Mouse (Mus musculus) natural killer cell, adult 2 months (primary cell): ENCODE data around the gene Sart1.
A peak's percentile ranks its signal among the peaks of the same experiment; 100 is the strongest.
"Not testable (repeated sequence)": the region's sequence is repeated elsewhere in the genome, so short reads cannot be mapped to it uniquely, and the experiment has no call there.

ENCODE experiments used
- DNase-seq, 2 experiments: peaks; one replicate each; pipeline ENCODE4 v3.0.0; 2022; ENCODE audit warnings: low spot score in 2 of 2

Sart1 gene

DNA sequence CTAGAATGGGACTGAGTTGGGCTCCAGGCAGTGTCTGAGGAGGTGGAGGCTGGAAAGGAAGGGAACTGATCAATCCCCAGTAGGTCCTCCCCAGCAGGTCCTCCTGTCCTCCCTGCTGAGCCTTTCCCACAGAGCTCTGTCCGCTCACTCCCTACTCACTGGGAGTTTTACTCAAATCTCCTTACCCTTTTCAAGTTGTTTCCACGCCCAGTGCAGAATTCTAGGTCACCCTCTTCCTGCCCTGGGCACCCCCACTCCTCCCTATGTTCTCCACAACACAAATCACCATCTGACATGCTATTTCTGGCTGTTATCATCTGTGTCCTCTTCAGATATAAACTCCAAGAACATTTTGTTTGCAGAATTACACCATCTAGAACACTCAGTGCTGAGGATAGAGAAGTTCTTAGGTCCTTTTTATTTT lies 26.0 kb upstream of the Sart1 start:
- DNase-seq, result no peak

DNA sequence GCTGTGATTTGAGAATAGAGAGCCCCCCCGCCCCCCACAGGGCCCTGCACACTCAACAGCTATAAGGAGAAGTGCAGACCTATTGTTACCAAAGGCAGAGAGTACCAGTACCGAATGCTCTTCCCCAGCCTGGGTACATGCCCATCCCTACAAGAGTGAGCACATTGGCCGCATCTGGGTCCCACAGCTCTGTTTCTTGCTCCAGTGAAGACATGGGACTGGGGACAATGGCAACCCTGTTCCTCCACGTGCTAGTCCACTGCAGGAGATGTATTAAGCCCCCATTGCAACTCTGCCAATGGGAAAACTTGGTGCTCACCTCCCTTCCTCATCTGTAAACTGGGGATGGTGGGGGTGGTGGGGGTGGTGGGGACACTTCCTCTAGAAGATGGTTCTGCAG lies 25.3 kb upstream of the Sart1 start:
- DNase-seq, result no peak

DNA sequence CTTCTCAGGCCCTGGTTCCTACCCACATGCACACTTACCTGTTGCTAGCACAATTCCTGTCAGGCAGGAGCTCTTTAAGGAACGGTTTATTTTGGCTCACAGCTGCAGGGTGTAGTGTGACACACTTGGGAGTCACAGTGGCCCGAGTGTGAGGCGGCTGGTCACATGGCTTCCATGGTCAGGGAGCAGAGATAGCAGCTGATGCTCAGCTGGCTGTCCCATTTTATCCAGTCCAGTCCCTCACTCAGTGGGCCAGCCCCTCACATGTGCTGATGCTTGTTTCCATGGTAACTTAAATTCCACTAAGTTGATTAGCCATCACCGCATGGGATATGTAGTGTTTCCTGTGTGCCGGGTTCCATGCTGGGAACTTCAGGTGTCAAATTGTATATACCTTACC lies 23.5 kb upstream of the Sart1 start:
- no peak for DNase-seq

DNA sequence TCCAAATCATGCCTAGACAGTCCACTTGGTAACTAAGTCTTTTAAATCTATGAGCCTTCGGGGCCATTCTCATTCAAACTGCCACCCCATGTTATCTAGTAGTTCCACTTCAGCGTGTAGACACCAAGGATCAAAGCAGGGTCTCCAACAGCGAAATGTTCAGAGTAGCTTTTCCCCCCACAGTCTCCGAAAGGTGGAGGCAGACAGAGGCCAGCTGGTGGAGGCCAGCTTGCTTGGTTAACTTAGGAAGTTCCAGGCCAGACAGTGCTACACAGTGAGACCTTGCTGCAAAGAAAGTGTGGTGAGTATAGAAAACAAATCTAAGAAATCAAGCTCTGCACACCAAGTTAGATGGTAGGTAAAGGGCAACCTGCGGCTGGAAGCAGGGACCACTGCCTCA lies 22.1 kb upstream of the Sart1 start:
- DNase-seq, result no peak

DNA sequence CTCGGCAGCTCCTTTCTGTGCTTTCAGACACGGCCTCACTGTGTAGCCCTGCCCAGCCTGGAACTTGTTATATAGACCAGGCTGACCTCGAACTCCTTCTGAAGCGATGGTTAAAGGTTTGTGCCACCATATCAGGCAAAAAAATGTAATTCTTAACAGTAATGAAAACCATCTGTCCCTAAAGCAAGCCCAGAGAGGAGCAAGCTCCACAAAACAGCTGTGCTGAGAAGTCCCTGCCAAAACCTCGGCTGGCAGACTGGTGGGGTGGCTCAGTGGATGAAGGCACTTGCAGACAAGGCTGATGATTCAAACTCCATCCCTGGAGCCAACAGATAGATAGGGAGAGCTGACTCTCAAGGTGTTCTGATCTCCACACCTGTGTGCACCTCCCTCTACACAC lies 20.6 kb upstream of the Sart1 start:
- no peak for DNase-seq

DNA sequence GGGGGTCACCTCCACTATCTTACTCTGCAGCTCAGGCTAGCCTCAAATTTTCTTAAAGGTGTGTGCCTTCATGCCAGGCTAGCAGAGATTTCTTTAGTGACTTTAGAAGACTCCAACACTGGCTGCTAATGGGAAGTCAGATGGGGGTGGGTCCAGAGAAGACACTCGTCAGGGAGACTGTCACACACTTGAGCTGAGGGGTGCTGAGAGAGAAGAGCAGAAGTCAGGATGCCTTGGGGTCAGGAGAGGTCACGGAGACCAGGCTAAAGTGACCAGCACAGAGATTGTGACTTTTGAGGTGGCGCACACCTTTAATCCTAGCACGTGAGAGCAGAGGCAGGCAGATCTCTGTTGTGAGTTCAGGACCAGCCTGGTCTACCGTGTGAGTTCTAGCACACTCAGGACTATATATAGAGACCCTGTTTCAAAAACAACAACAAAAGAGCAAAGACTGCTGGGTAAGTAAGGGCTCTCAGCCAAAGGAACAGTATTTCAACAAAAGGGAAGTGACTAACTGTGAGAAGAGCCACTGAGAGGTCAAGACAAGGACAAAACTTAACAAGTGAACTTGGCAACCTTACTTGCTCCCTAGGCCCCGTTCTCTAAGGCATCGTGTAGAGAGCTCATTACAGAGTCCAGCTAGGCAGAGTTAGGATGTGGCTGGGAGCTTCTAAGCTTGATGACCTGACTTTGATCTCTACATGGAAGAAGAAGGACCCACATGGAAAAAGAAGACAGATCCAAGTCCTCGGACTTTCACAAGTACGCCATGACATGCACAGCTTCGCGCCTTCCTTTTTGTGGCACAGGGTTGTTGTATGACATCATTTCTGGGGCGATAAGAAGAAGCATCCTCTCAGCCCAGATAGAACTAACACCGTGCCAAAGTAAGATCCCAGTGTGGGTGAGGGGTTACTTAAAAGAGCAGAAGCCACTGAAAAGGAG lies 19.8 kb upstream of the Sart1 start:
- DNase-seq, result no peak

DNA sequence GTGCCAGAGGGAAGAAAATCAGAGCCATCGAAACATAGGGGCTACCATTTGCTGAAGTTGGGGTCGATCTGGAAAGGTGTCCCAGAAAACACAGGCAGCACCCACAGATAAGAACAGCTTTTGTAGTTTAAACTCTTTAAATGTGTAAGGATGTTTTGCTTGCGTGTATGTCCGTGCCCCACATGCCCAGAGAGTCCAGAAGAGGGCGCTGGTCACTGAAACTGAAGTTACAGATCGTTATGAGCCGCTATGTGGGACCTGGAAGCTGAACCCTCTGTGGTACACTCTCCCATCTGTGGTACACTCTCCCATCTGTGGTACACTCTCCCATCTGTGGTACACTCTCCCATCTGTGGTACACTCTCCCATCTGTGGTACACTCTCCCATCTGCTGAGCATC lies 18.6 kb upstream of the Sart1 start:
- DNase-seq, result peak; percentile 70 to 73

DNA sequence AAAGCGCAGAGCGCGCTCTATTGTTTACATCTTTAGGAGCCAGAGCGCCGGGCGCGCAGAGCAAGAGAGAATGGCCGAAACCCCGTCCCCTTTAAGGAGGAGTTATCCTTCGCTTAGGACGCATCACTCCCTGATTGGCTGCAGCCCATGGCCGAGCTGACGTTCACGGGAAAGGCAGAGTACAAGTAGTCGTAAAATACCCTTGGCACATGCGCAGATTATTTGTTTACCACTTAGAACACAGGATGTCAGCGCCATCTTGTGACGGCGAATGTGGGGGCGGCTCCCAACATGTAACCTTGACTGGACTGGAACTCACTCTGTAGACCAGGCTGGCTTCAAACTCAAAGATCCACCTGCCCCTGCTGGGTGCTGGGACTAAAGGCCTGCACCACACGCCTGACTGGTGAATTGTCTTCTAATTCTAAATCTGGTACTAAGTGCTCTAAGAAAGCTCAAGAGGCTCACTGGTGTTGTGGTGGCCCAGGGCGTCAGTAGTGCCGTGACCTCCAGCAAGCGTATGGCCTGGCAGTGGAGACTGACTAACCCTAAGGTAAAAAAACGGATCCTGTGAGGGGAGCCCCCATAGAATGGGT lies 18.1 kb upstream of the Sart1 start:
- DNase-seq, result peak; percentile 67 to 72

DNA sequence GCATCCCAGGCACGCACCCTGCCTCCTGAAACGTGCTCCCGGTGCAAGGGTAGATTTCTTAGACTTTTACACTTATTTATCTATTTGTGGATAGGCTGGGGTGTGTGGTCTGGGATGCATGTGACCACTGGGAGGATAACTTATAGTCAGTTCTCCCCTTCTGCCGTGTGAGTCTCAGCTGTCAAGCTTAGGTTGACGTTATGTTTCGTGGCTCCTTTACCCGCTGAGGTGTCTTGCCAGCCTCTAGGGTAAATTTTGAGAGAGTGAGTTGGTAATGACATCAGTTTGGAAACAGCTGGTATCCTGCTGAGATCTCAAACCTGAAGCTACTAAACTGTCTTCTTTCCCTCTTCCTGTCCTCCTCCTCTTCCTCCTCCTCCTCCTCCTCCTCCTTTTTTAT lies 17.4 kb upstream of the Sart1 start:
- peak; percentile 41 to 42 for DNase-seq

DNA sequence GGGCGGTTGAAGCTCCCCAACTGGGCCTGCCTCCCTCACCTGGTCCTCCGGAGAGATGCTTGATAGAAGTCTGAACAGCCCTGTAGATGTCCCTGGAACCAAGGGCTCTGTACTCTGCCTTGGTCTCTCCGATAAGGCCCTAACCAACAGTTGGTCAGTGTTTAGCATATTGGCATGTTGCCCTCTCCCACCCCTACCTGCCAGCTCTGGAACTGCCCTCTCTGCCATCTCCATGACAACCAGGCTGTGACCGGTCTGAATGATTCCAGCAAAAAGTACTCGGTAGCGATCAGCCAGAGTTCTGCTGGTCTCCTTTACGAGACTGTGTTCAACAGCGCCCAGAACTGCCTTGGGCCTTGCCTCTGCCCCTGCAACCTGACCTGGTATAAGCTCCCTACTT lies 13.8 kb upstream of the Sart1 start, which contains the start of gene Tsga10ip:
TSS of gene Tsga10ip (minus strand) at position 234 of the 400 bp plus-strand sequence.
- DNase-seq, result no peak

DNA sequence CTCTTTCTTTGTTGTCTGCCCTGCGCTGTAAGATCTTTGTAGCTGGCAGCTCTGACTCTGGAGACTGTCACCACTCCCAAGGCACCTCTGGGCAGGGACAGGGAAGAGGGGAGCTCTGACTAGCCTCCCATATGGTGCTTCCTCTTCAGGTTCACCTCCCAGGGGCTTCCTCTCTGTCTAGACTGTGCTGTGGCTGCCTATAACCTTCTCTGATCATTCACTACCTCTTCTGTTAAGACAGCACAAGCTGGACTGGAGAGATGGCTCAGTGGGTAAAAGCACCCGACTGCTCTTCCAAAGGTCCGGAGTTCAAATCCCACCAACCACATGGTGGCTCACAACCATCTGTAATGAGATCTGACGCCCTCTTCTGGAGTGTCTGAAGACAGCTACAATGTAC lies 12.6 kb upstream of the Sart1 start:
- not testable (repeated sequence) for DNase-seq

DNA sequence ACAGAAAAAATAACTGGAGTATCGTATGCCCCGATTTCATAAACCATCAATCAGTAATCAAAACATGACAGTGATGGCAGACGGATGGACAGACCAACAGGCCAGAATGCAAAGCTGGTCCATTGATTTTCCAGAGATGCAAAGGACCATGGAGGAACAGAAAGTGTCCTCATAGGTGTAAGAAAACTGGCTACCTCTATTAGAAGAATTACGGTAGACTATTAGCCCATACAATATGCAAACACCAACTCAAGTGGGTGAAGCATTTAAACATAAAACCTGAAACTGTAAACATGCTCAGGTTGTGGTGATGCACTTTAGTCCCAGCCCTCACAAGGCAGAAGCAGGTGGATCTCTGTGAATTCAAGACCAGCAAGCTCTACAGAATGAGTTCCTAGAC lies 6.9 kb upstream of the Sart1 start:
- DNase-seq, result no peak

DNA sequence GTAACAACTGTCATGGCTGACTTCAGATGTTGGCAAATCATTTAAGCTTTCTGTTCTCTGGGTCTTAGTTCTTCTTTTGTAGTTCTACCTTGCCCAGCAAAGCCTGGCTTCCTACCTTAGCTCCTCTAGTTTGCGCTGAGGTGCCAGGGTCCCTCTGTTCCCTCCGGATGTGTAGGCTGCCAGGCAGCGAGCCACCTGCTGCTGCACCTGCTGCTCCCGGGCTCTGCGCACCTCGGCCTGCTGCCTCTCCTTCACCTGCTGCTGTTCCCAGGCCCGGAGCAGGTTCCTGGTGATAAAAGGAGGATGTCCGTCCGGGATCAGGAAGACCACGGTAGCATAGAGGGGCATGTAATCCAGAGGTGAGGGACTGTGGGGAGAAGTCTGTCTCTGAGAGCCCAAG lies 5.7 kb upstream of the Sart1 start:
- DNase-seq, result no peak

DNA sequence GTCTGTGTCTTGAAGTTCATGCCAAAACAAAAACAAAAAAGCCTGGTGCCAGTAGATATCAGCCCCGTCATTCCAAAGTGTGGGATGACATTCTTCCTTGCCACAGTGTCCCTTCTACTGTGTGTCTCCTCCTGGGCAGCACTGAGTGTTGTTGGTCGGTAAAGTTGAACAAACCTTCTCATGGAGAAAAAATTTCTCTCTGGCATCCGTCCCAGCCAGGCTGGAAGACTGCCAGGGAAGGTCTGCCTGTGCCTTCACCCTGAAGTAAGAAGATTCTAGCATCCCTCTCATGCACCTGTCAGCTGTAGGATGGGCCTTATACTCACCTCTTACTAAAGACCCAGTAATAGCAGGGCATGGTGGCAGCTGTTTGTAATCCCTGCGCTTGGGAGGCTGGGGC lies 4.4 kb upstream of the Sart1 start:
- no peak for DNase-seq

DNA sequence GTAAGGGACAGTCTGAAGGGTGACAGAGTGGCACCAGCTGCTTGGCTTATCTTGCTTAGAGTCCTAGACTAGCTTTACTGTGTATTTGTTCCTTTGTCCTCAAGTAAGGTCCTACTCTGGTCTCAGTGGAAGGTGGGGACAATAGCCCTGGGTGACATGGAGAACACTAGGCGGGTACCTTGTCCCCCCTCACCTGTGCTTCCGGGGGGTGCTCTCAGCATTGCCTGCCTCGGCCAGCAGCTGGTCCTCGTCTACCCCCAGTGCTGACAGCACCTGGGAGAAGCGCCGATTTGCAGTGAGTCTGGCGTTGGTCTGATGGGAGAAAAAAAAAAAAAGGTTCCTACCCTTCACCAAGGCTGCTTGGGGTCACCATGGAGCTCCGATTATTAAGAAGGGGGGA lies 1.9 kb upstream of the Sart1 start:
- DNase-seq, result no peak

DNA sequence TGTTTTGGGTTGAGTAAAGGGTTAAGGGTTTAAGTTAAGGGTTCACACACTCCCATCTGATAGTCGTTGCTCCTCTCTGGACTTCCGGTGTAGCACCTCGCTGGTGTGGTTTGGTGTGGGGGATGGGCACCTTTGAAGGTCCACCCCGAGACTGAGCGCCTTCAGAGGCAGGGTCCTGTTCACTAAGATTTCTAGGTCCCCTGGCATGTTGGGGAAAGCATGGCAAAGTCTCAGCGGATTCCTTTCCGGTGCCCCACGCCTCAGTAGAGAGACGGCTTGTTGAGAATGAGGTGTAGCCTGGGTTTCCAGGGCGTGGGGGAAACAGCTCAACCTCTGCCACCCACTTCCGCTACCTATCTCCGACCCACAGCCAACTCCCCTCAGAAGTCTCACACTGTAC lies 1.1 kb upstream of the Sart1 start:
- peak; percentile 87 to 91 for DNase-seq

DNA sequence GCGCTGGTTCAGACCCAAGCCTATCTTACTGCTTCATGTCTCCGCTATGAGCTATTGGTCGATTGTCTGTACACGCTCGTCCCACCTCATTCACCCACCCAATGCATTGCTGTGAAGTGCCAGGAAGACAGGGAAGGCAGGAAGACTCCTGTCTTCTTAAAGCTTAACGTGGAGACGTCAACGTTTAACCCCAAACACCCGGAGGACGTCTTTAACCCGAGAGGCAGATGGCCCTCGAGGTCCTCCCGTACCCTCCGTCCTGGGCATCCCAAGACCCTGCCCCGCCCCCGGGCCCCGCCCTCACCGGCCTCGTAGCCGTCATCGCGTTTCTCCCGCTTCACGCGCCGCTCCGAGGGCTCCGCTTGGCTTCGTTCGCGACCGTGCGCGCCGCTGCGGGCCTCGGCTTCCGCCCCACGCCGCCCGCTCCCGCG lies 477 bp downstream of the Sart1 start:
- peak in 1 of 2 experiments; percentile 18 for DNase-seq

DNA sequence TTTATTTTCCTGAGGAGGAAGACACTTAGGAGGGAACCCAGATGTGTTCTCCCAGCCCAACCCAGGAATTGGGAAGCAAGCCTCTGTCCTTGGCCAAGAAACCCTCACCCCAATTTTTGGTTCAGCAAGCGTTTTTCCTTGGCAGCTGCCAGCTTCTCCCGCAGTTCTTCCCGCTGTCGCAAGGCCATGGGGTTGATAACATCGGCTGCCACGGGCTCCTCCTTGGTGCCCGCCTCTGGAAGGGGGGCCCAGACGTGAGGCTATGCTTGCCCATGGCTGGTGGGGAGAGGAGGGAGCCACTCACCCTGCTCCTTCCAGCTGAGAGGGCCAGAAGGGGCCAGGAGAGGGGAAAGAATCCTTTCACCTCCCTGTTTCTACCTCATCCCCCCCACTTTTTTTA lies 3.8 kb downstream of the Sart1 start:
- no peak for DNase-seq

DNA sequence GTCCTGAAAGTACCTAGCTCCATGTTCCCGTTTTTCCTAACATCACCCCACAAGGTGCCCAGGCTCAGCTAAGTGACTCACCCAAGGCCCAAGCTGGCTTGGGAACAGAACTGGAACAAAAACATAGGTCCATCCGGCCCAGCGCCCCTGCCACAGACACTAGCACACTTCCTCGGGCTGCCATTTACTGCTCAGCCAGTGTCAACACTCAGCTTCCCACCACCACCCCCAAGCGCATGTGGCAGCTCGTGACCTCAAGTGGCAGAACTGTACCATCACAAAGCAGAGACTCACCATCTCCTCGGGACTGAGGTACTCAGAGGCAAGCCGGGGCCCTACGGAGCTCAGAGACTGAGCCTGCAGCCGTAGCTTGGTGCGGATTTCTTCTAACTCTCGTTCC lies 5.2 kb downstream of the Sart1 start:
- no peak for DNase-seq

DNA sequence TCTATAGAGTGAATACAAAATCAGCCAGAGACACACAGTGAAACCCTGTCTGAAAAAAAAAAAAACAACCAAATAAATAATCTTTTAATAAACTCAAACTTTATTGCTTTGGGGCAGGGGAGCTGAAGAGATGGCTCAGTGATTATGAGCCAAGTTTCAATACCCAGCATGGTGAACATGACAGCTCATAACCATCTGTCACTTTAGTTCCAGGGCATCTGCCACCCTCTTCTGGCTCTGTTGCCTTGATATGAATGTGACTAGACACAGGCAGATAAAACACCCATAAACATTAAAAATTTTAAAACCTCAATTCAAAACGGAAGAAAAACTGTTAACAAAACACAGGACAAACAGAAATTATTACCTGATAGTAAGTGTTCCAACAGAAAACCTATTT lies 11.1 kb downstream of the Sart1 start:
- no peak for DNase-seq

DNA sequence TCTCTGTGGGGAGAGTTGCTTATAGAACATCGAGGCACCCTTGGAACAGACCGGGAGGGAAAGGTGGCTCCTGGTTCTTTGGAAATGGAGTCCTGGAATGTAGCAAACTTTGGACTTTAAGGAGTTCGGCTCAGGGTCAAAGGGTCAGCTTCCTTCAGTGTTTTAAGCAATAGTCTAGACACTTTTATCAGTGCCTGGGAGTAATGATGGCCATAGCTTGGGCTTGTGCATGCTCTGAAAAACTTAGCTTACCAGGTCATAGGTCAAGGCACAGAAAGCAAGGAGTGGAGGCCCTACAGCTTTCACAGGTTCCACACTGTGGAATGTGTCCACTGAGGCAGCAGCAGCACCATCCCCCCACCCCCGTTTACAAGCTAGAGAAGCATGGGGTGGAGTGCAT lies 13.8 kb downstream of the Sart1 start:
- no peak for DNase-seq

DNA sequence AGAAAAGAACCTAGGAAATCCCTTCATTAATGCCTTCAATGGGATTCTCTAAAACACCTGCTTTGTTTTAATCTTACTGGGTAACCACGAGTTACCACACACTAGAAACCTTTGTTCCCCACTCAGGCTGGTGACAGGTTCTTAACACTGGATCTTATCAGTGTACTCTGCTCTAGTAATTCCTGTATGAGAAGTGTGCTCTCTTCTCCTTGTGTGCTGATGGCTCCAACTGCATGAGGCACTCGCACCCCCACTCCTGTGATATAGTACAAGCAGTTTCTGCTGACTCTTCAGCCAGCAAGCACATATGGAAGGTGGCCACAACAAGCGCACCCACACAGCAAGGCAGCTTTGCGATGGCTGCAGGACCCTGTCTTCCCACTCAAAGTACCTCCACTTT lies 14.3 kb downstream of the Sart1 start:
- no peak for DNase-seq

DNA sequence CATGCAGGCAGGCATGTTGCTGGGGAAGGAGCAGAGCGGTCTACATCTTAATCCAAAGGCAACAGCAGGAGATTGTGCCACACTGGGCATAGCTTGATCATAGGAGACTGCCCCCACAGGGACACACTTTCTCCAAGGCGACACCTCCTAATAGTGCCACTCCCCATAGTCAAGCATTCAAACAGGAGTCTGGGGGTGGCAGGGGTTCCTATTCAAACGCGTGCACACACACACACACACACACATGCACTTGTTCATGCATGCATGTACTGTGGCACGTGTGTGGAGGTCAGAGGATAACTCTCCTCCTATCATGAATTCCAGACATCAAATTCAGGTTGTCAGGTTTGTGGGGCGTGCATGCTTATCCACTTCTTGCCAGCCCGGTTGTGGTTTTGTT lies 15.8 kb downstream of the Sart1 start:
- no peak for DNase-seq
